Mouse (Mus musculus): ENCODE measurements at regions not wholly inside any gene's neighbourhood (a gene's known extent, or its start where the extent isn't known, plus 50 kb on each side); places are given as distances from the start of the nearest gene placed in this dataset.
A peak's percentile ranks its signal among the peaks of the same experiment; 100 is the strongest.
"Not testable (repeated sequence)": the region's sequence is repeated elsewhere in the genome, so short reads cannot be mapped to it uniquely, and the experiment has no call there.

GRCm38 (mm10) chr9:4994549-4995141 lies 198.6 kb upstream of the Gria4 start:
- DNase-seq (ENCODE audit: low read depth, low spot score): peak; percentile 1

- DNase-seq (ENCODE audit: low read depth, low spot score): not testable (repeated sequence)
Observed at GRCm38 (mm10) chr9:4979401-4979800, 183.4 kb upstream of the Gria4 start.

- no peak for DNase-seq (ENCODE audit: low read depth, low spot score)
Observed at GRCm38 (mm10) chr9:4977537-4977936, 181.5 kb upstream of the Gria4 start.

DNA sequence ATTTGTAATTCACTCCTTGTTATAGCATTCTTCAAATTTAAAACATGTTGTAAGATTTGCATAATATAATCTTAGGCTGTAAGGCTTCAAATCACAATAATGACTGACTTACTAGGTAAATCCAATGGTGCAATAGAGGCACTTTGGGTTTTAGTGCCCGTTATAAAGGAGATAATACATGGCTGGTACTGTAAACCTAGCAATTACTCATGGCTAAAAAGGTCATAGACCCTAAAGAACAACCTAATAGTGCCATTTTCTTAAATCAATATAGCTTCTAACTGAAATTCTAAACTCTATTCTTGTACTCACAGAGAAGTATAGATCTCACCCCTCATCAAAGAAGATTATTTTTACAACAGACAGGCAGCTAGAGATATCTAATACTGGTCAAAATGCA lies 179.0 kb upstream of the Gria4 start:
- no peak for DNase-seq (ENCODE audit: low read depth, low spot score)

DNA sequence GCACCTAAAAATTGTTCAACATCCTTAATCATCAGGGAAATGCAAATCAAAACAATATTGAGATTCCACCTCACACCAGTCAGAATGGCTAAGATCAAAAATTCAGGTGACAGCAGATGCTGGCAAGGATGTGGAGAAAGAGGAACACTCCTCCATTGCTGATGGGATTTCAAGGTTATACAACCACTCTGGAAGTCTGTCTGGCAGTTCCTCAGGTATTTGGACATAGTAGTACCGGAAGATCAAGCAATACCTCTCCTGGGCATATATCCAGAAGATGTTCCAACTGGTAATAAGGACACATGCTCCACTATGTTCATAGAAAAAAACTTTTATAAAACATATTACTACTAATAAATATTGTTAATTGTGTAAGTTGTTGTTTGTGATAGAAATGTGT lies 135.8 kb upstream of the Gria4 start:
- DNase-seq (ENCODE audit: low read depth, low spot score): not testable (repeated sequence)

DNA sequence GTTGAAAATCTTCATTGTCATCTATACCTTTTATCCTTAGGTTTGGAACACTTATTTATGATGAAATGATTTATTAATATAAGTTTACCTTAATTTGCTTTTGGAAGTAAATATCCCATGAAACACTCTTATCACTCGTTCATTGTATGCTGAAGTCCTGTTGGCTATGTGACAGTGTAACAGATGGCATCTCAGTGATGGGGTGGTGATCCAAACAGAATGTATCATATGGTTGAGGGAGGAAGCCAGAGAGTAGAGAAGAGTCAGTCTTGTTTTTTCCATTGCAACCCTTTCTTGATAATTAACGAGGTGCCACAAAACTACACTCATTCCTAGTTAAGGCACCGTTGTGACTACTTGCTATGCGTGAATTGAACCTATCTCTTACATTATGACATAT lies 134.3 kb upstream of the Gria4 start:
- DNase-seq (ENCODE audit: low read depth, low spot score): no peak

DNA sequence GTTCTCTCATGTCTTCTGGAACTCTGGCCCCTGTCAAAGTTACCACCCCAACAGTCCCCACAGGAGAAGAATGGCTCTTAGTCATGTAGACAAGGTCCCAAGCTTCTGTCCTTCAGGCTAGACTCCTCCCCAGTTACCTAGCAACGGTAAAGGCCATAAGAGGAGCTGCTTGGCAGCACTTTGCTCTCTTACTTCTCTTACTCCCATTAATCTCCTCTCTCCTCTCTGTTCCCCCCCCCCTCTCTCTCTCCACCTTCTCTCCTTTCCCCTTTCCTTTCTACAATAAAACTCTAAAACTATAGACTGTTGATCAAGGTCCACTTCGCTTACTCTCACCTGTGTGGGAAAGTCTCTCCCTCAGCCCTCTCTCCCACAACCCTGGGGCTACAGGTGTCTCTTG lies 114.5 kb upstream of the Gria4 start:
- DNase-seq (ENCODE audit: low read depth, low spot score): no peak

DNA sequence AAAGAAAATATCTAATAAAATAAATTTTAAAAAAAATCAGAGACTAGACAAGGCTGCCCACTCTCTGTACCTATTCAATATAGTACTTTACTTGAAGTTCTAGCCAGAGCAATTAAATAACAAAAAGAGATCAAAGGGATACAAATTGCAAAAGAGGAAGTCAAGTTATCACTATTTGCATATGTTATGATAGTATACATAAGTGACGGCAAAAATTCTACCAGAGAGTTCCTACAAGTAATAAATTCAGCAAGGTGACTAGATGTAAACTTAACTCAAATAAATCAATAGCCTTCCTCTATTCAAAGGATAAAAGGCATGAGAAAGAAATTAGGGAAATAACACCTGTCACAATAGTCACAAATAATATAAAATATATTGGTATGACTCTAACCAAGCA lies 89.4 kb upstream of the Gria4 start:
- no peak for DNase-seq (ENCODE audit: low read depth, low spot score)
